Mouse (Mus musculus) thymus, adult 2 months (tissue): Measurements from ENCODE around the gene Adamts13. TPM values are rescaled to one million over a fixed set of nuclear protein-coding genes. Genes with fewer than 3 reads are reported as not detected.

ENCODE experiments used
- DNase-seq: peaks from one replicate; pipeline ENCODE4 v3.0.0; 2021
- H3K27ac ChIP-seq: fragments of 200-500 bp; 2 replicates; pipeline ENCODE4 v1.5.1; 2012; ENCODE audit warnings: low read length, control low read depth; ENCODE audit not compliant: control insufficient read depth, insufficient read depth
- H3K27me3 ChIP-seq: fragments of 200-500 bp; 2 replicates; pipeline ENCODE4 v1.6.1; 2012; ENCODE audit warnings: mild to moderate bottlenecking, low read length, moderate library complexity, mixed read lengths; ENCODE audit not compliant: control insufficient read depth, insufficient read depth
- H3K36me3 ChIP-seq: fragments of 200-500 bp; 2 replicates; pipeline ENCODE4 v1.6.1; 2012; ENCODE audit warnings: mild to moderate bottlenecking, low read length, moderate library complexity; ENCODE audit not compliant: control insufficient read depth, insufficient read depth
- H3K4me1 ChIP-seq: fragments of 200-500 bp; replicated peaks from 2 replicates; pipeline ENCODE4 v1.6.1; 2012; ENCODE audit warnings: low read length; ENCODE audit not compliant: control insufficient read depth, insufficient read depth
- H3K4me3 ChIP-seq: fragments of 200-500 bp; 2 replicates; pipeline ENCODE4 v1.5.1; 2012; ENCODE audit warnings: mild to moderate bottlenecking, low read length, control low read depth, moderate library complexity; ENCODE audit not compliant: control insufficient read depth, insufficient read depth
- CTCF ChIP-seq: fragments of 200-500 bp; IDR thresholded peaks from 2 replicates; pipeline ENCODE4 v1.5.1; 2012; ENCODE audit warnings: mild to moderate bottlenecking, control low read depth, low read length, moderate library complexity, borderline replicate concordance; ENCODE audit not compliant: control insufficient read depth, poor library complexity, insufficient read depth; ENCODE audit errors: extremely low read depth
- POLR2A ChIP-seq: fragments of 200-500 bp; IDR thresholded peaks from 2 replicates; pipeline ENCODE4 v1.6.1; 2012; ENCODE audit warnings: mild to moderate bottlenecking, low read length, control low read depth, moderate library complexity; ENCODE audit not compliant: control insufficient read depth, poor library complexity, insufficient read depth; ENCODE audit errors: extremely low read depth
- WGBS: fragments of 180-500 bp; shearing (Covaris S2); methylation state at CpG from one replicate; pipeline ENCODE4 v1.1.7; 2018; 5-methylcytosine and 5-hydroxymethylcytosine counted together
- polyA plus RNA-seq: library from polyadenylated mRNA; depleted of rRNA; stranded (reverse); fragments of >200 nt; gene quantifications from 2 replicates; pipeline ENCODE4 v1.2.3, GENCODE M21; 2012; rRNA removed

Adamts13 gene
- polyA plus RNA-seq, result 1.1 and 1.2 TPM in 2 replicates

DNA sequence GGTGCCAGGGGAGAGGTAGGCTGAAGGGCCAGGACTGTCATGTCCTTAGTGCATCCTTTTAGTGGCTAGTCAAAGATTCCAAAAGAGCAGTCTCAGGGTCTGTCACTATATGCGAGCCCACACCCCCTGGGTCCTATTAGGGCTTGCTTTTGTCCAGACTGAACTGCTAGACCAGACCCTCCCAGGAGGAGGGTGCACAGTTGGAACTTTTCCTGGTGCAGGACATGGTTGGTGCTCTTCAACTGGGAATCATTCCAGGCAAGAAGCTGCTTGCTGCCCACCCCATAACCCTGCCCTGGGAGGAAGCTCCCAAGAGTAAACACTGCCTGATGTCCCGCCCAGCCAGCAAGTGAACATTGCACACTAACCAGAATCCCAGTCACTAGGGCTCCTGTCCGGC lies at the start of gene Adamts13:
Adamts13 (plus strand) TSS at position 301 of the 400 bp plus-strand sequence.
- 0 out of 2 replicates have a peak within 1 kb of the TSS, but pooled peaks have one; percentile 45 for H3K27ac ChIP-seq
- no peak for DNase-seq
- peaks cover 20% of the 10 kb centered on the region for H3K4me1 ChIP-seq
- no peak within 1 kb of the TSS for H3K4me3 ChIP-seq
- H3K27me3 ChIP-seq, result no peaks in the 10 kb centered on the region
- 86% methylated on average over 3 of the region's 3 CpGs for WGBS
- no peaks in the 10 kb centered on the region for H3K36me3 ChIP-seq
- TF ChIP-seq POLR2A (no peak), CTCF (no peak)

- no peak for DNase-seq
- Histone ChIP-seq H3K4me3 (no peak overlapping the region), H3K27ac (no peak overlapping the region), H3K27me3 (no peaks in the 10 kb centered on the region), H3K4me1 (peaks cover 14% of the 10 kb centered on the region), H3K36me3 (peaks cover 42% of the 10 kb centered on the region)
- 93% methylated on average over 6 of the region's 6 CpGs for WGBS
- TF ChIP-seq POLR2A (no peak), CTCF (no peak)
These were observed 45.3 kb upstream of the Adamts13 start for GRCm38 (mm10) chr2:26927745-26928476.

DNA sequence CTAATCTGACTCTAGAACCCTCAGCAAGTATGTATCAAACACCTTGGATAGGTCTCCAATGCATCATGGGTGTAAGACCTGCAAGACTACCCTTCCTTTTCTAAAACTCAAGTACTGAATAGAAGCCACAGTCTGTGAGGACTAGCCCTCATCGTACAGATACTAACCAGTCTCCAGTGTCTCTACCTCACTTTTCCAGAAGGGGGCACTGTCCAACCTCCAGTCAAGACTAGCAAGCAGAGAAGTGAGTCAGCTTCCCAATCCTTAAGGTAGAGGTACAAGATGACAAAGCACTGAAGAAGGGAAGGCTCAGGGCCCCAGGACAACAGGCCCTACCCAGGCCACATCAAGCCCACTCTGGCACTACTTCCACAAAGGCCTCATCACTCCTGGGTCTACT lies 42.8 kb upstream of the Adamts13 start:
- TF ChIP-seq CTCF (no peak), POLR2A (no peak)
- 17% methylated on average over 1 of the region's 1 CpGs for WGBS
- no peak overlapping the region for H3K27ac ChIP-seq
- peak; percentile 79 for DNase-seq
- H3K27me3 ChIP-seq, result no peaks in the 10 kb centered on the region
- peaks cover 17% of the 10 kb centered on the region for H3K36me3 ChIP-seq
- no peak overlapping the region for H3K4me3 ChIP-seq
- peaks cover 29% of the 10 kb centered on the region for H3K4me1 ChIP-seq

DNA sequence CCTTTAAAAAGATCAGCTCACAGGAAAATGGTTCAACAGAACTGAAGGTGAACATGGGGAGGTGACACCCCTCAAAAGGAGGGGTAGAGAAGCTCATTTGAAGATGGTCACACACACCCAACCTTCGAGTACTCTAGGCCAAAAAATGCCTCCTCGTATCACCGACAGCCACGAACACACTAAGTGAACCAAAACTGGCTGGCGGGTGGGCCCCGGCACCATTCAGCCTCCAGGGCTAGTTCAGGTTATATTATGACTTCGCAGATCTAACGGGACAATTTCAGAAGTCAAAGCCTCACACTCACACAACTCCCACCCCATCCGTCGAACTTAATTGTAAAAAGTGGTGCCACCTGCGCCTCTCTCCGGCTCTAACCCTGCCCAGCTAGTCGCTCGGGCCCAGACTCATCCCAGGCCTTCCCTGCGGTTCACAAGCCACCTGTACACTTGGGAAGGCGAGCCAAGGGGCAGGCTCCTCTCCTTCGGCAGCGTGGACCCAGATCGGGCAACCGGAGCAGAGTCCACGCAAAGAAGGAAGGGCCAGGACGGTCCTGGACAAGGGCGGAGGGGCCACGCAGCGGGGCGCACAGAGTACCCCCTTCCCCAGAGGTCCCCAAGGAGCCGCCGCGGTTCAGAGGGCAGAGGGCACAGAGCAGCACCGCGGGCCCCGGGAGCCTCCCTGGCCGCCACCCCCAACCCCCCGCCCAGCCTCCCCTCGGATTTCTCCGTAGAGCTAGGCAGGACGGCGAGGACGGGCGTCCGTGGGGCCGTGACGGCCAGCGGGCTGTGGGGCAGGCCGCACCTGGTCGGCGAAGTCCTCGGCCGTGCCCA lies 40.5 kb upstream of the Adamts13 start:
- Histone ChIP-seq H3K36me3 (no peaks in the 10 kb centered on the region), H3K27ac (peak overlapping the region; percentile 15; the same call in 1 of the 2 replicates), H3K27me3 (no peaks in the 10 kb centered on the region), H3K4me3 (peak overlapping the region; percentile 77), H3K4me1 (peaks cover 38% of the 10 kb centered on the region)
- TF ChIP-seq CTCF, result 0 out of 2 replicates have a peak, but pooled peaks have one; percentile 35
- TF ChIP-seq POLR2A, result no peak
- DNase-seq, result no peak
- under 1% methylated on average over 48 of the region's 49 CpGs for WGBS

GRCm38 (mm10) chr2:26933304-26934055 lies 39.7 kb upstream of the Adamts13 start, which contains the start of the genes Surf4 and Stkld1:
TSS of gene Surf4 (minus strand) at chr2:26933928.
TSS of gene Stkld1 (plus strand) at chr2:26934047.
- DNase-seq, result peak; percentile 93
- H3K36me3 ChIP-seq, result no peaks in the 10 kb centered on the region
- H3K4me1 ChIP-seq, result peaks cover 38% of the 10 kb centered on the region
- H3K27ac ChIP-seq, result peak within 1 kb of the TSS; percentile 56
- TF ChIP-seq POLR2A (peak; percentile 76), CTCF (peak; percentile 22; the same call in 1 of the 2 replicates)
- no peaks in the 10 kb centered on the region for H3K27me3 ChIP-seq
- 2% methylated on average over 64 of the region's 70 CpGs for WGBS
- H3K4me3 ChIP-seq, result peak within 1 kb of the TSS; percentile 77
